Mouse (Mus musculus) spleen, embryonic (tissue): ENCODE data around the gene Rab3ip.

Experiments
- CTCF ChIA-PET: fragments of 350-600 bp; sonication (Branson Sonifier 250); formaldehyde crosslinking; loops from one replicate; lab custom pipeline; 2022; lab: Charles Lee

Gene Rab3ip

GRCm38 (mm10) chr10:116950009-116950769 lies at the start of gene Rab3ip:
Gene Rab3ip (minus strand): TSS chr10:116950769.
- CTCF ChIA-PET: interaction anchor here (0.7 to 0.8 kb wide), 2 partner anchors 10 to 18 kb away, joined by 3 read pairs; no protein-coding TSS in a partner anchor

DNA sequence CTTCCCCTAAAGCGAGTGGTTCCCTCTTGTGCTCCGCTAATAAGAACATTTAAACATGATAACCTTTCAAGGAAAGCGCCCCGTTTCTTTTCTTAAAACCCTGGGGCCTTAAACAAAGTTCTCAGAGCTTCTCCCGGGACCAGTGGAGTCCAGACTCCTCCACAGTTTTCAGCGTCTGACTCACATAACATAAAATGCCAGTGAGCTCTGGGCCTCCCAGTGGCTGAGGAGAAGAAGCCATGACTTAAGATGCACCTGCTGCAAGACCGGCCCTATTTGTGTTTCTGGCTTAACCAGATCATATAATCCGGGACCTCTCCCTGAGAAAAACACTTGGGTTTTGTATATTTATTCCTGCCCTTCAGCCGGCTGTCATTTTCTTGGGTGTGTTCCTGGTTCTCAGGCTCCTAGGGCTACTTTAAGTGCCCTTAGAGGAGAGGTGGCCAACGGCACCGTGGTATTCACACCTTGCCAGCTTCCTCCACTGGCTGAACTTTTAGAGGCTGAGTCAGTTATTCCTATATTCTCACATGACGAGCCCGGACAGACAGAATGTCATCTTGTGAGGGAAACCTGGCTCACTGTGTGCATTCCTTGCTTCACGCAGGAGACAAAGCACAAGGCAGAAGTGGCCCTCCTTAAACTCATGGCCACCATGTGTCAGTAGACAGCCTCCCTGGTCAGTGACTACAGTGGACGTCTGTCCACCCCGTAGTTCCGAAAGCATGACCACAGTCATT lies 48.3 kb upstream of the Rab3ip start:
- CTCF ChIA-PET: no interaction called here

DNA sequence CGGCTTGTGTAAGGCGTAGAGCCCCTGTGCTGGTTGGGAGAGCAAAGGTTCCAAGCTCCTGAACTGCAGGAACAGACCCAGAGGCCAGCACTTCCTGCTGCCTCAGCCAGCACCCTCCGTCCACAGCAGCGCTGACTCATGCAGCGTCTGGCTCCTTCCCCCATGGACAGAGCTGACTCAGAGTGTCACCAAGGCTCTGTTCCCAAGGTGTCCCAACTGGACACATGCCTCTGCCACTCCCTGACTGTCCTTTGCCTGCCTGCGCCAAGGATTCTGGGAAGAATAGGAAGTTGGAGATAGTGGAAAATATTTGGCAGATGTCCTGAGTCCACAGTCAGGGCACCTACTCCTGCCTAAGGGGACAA lies 45.6 kb upstream of the Rab3ip start:
- CTCF ChIA-PET: no interaction called here

GRCm38 (mm10) chr10:116995584-116996235 lies 45.1 kb upstream of the Rab3ip start:
- CTCF ChIA-PET: no interaction called here

DNA sequence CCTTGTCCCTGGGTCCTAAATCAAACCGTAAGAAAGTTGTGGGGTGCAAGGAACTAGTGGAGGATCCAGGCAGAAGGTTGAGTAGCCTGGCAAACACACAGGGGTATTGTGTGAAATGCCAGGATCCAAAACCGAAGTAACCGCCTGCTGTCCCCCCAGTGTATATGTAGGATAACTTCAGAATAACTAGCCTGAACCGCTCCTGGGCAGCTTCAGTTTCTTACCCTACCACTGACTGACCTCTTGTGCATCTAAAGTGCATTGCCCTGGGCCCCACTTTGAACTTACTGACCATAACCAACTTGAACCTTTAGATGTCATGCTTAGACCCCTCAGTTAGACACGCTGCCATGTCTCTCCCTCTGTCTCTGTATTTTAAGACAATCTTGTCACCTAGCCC lies 44.6 kb upstream of the Rab3ip start:
- CTCF ChIA-PET: no interaction called here

DNA sequence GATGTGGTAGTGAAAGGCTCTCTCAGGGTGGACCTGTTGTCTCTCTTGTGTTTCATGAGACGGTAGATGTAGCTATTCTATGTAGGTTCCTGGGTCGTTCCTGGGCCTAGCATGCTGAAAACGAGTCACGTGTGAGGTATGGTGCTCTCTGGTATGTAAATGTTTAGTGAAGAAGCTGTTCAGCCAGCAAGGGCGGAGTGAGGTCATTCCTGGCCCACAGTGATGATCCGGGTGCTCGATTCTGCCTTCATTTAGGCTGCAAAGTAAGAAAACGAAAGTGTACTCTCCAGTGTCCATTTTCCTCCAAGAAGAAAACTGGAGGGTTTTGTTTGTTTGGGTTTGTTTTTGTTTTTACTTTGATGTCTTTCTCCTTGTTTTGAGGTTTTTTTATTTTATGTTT lies 43.4 kb upstream of the Rab3ip start:
- CTCF ChIA-PET: no interaction called here

DNA sequence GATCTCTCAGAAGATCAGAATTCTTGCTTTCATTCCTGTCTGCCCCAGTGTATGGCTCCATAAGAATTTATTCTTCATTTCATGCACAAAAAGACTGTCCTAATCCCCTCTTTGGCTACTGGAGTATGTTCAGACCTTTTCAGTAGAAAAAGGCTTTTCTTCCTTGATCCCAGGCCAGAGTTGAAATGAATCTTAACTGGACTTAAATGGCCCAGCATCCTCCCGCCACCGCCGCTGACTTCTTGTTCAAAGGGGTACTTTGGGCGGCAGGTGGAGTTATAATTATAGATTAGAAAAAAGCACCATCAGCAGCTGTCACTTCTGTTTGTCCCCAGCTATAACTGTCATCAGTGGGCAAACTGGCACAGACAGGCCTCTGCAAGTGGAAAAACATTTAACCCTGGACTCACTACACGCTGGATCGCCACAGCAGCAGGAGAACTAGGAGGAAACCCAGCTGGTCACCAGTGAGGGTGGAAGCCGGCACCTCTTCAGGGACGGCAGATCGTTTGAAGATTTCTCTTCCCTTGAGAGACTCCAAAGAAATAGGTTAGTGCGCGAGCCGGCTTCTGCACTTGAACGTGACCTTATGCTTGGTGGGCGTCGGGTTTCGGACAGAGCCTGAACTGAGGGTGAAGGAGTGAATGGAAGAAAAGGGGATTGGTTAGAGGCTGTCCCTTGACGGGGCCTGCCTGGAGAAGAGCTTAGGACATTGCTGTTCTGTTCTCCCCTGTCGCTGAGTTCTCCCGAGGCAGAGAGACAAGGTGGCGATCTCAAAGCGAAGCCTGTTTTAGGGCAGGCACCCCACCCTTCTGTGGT lies 35.9 kb upstream of the Rab3ip start, which contains the start of gene Best3:
TSS of gene Best3 (plus strand) at position 51 of the 819 bp plus-strand sequence.
- CTCF ChIA-PET: no interaction called here

DNA sequence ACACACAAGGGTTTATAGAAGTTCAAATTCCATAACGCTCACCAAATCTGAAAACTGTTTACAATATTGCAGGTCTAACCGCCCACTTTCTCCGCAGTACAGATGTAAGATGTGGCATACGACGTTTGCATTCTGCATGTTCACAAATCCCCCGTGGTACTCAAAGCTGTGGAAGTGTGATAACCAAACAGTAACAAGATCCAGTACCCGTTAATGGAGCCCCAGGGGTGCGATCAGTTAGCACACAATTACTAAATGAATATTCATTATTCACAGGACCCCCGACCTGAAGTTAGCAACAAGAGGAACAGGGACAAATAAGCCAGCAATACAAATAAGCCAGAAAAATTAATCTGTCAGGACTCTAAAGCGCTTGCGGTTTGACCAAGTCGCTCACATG lies 34.3 kb upstream of the Rab3ip start:
- CTCF ChIA-PET: no interaction called here

- CTCF ChIA-PET: no interaction called here
Observed at GRCm38 (mm10) chr10:116982526-116982925, 32.0 kb upstream of the Rab3ip start.

- CTCF ChIA-PET: no interaction called here
Observed at GRCm38 (mm10) chr10:116980888-116981287, 30.3 kb upstream of the Rab3ip start.

- CTCF ChIA-PET: no interaction called here
Observed at GRCm38 (mm10) chr10:116980273-116980672, 29.7 kb upstream of the Rab3ip start.

DNA sequence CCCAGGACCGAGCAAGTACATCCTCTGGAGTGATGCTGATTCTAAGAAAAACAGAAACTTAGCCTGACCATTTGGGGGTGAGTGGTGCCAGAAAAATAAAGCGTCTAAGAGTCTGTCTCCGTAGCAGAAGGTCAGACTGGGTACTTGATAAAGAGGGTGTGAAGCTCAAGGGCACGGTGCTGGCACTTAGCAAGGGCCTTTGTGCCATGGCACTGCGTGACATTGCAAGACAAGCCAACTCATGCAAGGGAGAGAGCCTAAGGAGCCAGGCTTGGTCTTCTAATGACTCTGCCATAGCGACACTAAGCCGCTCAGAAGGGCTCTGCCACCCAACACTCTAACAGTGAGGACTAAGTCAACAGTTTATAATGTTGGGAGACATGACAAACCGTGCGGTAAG lies 28.3 kb upstream of the Rab3ip start:
- CTCF ChIA-PET: no interaction called here

DNA sequence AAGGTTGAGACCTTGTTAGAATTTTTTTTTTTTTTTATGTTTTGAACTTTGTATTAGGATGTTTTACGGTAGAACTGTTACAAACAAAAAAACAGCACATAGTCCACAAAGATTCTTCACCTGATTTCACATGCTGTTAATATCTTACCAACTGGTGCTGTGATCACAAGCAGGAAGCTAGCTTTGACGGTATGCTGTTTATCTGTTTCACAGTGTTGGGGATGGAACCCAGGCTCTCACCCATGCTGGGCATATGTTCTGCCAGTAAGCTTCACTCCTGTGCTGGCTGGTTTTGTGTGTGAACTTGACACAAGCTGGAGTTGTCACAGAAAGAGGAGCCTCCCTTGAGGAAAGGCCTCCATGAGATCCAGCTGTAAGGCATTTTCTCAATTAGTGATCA lies 27.3 kb upstream of the Rab3ip start:
- CTCF ChIA-PET: no interaction called here

- CTCF ChIA-PET: no interaction called here
Observed at GRCm38 (mm10) chr10:116977455-116977854, 26.9 kb upstream of the Rab3ip start.

DNA sequence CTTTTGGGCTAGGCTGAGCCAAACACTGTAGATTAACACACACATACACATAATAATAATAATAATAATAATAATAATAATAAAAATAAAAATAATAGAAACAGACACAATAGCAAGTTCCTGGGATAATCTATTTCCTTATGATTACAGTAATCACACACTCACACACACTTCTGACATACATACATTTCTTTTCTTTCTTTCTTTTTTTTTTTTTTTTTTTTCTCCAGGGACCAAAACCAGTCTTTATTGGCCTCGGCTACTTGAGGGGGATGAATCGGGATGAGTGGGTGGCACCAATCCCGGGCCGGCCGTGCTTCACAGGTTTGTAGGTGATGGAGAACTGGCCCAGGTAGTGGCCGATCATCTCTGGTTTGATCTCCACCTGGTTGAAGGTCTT lies 21.9 kb upstream of the Rab3ip start, which contains the start of gene Gm10271:
TSS of gene Gm10271 (minus strand) at position 101 of the 400 bp plus-strand sequence.
- CTCF ChIA-PET: no interaction called here

- CTCF ChIA-PET: no interaction called here
Observed at GRCm38 (mm10) chr10:116968741-116969140, 18.2 kb upstream of the Rab3ip start.

DNA sequence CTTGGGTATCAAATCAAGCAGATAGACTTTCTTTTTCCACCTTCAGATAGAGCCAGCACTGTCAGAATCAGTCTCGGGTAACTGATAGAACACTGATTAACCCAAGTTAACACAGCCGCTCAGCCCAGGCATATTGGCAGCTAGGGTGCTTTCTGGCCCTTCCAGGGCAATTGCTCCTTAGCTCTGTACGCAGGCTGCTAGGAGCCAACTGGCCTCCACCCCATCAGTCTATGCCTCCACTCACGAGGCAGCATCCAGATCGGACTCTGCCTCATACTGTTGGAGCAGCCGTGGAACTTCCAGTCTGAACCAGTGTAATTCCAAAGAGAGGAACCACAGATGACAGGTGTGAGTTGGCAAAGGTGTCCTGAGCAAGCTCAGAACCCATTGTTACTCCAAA lies 15.5 kb upstream of the Rab3ip start:
- CTCF ChIA-PET: no interaction called here

DNA sequence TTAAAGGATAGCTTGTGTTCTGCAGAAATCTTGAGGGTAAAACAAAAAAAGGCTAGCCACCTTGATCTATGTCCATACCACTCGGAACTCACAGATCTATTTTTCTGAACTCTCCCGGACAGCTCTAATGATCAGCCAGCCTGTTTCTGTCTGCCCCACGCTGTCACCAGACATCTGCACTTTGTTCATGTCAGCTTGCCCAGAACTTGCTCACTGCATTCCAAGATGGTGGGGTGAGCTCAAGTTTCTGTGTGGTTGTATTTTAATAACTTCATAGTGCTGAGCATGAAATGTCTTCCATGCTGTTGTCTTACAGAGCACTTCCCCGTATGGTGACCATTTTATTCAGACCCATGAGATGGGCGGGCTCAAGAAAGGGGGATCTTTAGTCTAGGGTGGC lies 14.7 kb upstream of the Rab3ip start:
- CTCF ChIA-PET: no interaction called here

DNA sequence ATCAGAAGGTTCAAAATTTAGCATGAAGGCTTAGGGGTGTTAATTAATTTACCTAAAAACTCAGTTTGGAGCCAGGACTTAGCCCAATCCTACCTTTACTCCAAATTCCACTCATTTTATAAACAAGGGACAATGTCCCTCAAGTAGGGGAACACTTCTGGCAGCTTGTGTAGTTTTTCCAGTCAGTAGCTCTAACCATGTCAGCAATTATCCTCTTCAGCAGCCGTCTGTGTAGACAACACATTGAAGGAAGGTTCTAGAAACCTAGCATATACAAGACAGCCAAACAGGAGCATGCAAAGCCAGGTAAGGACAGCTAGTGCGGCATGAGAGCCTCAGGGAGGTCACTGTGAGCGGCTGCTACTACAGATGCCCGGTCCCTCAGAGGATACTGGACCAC lies 14.0 kb upstream of the Rab3ip start:
- CTCF ChIA-PET: interaction anchor here (0.6 kb wide), 1 partner anchor 266 kb away, joined by 4 read pairs; no protein-coding TSS in a partner anchor

GRCm38 (mm10) chr10:116964084-116964483 lies 13.5 kb upstream of the Rab3ip start:
- CTCF ChIA-PET: interaction anchor here (0.6 kb wide), 1 partner anchor 267 kb away, joined by 4 read pairs; no protein-coding TSS in a partner anchor

- CTCF ChIA-PET: no interaction called here
Observed at GRCm38 (mm10) chr10:116962803-116963202, 12.2 kb upstream of the Rab3ip start.
